Mouse (Mus musculus): ENCODE data around the gene Olfr917. TPM values are rescaled to one million over a fixed set of nuclear protein-coding genes. Genes with fewer than 3 reads are reported as not detected.

The Olfr917 gene
- not detected for total RNA-seq (2021)
- long read RNA-seq, experiment 1, result 0 reads
- long read RNA-seq, experiment 2, result 0 reads

DNA sequence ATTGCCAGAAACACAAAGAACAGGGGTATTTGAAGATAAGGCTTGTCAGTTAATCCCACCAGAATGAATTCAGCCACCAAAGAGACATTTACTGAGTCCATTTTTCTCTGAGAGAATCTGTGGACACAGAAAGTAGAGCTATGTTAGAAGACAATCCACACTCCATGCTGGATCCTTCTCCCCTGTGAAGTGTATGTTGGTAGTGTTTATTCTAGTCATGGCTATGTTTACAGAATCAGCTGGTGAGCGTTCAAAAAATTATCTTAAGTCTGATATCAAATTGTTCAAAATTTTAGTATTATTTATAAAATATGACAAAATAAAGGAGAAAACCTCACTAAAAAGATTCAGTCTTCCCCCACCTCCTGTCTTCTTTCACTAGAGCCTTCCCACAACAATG, at the start of gene Olfr917:
Gene Olfr917, minus strand, starts transcription at position 101 of the 400 bp plus-strand sequence.
- no peak for DNase-seq

DNA sequence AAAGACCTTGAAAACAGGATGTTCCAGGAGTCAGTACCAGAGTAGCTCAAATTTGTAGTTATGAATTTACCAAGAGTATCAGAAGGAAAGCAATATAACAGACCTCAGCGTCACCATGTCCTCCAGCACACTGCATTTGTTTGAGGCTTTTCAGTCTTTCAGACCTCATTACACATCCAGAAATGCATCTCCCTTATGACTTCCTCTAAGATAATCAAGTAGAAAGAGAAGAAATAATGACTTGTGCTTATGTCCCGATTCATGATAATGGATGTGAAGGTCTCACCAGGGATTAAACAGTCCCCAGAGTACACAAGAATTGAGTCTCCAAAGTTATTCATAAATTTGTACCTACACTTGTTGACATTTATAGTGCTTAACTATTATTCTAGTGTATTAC, 8.9 kb upstream of the Olfr917 start, which contains the start of gene Olfr918:
Gene Olfr918, minus strand, starts transcription at position 101 of the 400 bp plus-strand sequence.
- DNase-seq, result no peak

DNA sequence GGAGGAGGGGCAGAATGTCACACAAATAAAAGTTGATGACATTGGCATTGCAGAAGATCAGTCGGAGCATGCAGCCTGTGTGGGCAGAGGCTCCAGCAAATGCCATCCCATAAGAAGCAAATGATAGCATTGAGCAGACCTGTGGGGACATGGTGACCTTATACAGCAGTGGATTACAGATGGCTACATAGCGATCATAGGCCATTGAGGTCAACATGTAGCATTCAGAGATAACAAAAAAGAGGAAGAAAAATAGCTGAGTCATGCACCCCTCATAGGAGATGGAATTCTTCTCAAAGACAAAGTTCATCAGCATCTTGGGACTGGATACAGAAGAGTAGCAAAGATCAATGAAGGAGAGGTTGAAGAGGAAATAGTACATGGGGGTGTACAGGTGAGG, 7.2 kb upstream of the Olfr917 start:
- DNase-seq, result no peak

DNA sequence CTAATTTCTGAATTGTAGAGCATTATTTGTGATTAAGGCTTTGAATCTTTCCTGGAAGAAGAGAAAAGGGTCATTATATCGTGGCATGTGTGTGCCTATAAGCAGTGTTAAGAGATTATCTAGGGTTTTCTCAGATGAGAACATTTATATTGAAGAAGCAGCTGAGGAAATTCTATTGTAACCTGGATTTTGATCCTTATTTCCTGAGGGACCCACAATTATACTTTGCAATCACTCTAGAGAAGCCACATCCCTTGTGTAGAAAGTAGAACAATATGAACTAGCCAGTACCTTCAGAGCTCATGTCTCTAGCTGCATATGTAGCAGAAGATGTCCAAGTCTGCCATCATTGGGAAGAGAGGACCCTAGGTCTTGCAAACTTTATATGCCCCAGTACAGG, 5.9 kb downstream of the Olfr917 start, which contains the start of gene Olfr916:
Gene Olfr916, minus strand, starts transcription at position 101 of the 400 bp plus-strand sequence.
- no peak for DNase-seq

DNA sequence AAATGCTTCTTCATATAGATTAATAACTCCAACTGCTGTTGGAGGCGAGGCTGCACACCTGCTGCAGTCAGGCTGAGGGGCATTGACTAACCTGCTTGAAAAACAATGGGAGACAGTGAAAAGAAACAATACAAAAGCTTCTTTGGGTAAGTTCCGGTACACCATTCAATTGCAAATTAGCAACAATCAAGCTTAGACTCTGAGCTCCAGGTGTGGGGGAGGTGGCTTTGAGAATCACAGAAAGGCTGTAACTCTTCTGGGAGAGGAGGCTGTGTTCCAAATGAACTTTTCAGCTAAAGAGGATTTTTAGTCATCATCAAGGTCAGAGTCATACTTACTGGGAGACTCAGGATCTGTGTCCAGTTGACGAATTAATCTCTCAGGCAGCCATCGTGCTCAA, 33.2 kb downstream of the Olfr917 start:
- DNase-seq, result no peak

Other genes starting within 250 kb of the Olfr917 start
- gene Olfr901, start 236.4 kb downstream of the Olfr917 start, total RNA-seq (2021), result not detected
- not detected for gene Olfr902, start 218.2 kb downstream of the Olfr917 start, total RNA-seq (2021)
- not detected for gene Olfr904, start 202.7 kb downstream of the Olfr917 start, total RNA-seq (2021)
- not detected for gene Olfr905, start 194.7 kb downstream of the Olfr917 start, total RNA-seq (2021)
- gene Olfr906, start 178.8 kb downstream of the Olfr917 start, total RNA-seq (2021), result not detected
- not detected for gene Olfr907, start 170.0 kb downstream of the Olfr917 start, total RNA-seq (2021)
- not detected for gene Olfr911-ps1, start 144.3 kb downstream of the Olfr917 start, total RNA-seq (2021)
- gene Olfr910, start 128.0 kb downstream of the Olfr917 start, total RNA-seq (2021), result not detected
- gene Olfr912, start 85.7 kb downstream of the Olfr917 start, total RNA-seq (2021), result not detected
- gene Olfr913, start 73.1 kb downstream of the Olfr917 start, total RNA-seq (2021), result not detected
- not detected for gene Olfr914, start 60.7 kb downstream of the Olfr917 start, total RNA-seq (2021)
- not detected for gene Olfr916, start 6.0 kb downstream of the Olfr917 start, total RNA-seq (2021)
- gene Olfr918, start 8.8 kb upstream of the Olfr917 start, total RNA-seq (2021), result not detected
- gene Olfr919, start 37.8 kb upstream of the Olfr917 start, total RNA-seq (2021), result not detected
- 10 to 100 TPM; 22.5 to 29.6 TPM for gene Vwa5a, start 52.4 kb upstream of the Olfr917 start, total RNA-seq (2021)
- under 1 TPM; 0.07 to 0.12 TPM for gene Olfr920, start 86.5 kb upstream of the Olfr917 start, total RNA-seq (2021)
- gene Olfr921, start 107.2 kb upstream of the Olfr917 start, total RNA-seq (2021), result not detected
- not detected for gene Olfr922, start 148.8 kb upstream of the Olfr917 start, total RNA-seq (2021)
- gene Olfr923, start 160.7 kb upstream of the Olfr917 start, total RNA-seq (2021), result not detected
- not detected for gene Olfr924, start 178.6 kb upstream of the Olfr917 start, total RNA-seq (2021)
- gene Olfr26, start 189.2 kb upstream of the Olfr917 start, total RNA-seq (2021), result not detected
- gene Olfr926, start 211.3 kb upstream of the Olfr917 start, total RNA-seq (2021), result not detected